Mouse (Mus musculus): Measurements from ENCODE around the gene Ppp1r18. TPM values are rescaled to one million over a fixed set of nuclear protein-coding genes. Genes with fewer than 3 reads are reported as not detected.

The Ppp1r18 gene
- total RNA-seq (2014; fragmentation: Nextera tagmentation) (11.9 and 13.3 TPM in 2 replicates), total RNA-seq (2017) (1.0 and 2.3 TPM in 2 replicates)

DNA sequence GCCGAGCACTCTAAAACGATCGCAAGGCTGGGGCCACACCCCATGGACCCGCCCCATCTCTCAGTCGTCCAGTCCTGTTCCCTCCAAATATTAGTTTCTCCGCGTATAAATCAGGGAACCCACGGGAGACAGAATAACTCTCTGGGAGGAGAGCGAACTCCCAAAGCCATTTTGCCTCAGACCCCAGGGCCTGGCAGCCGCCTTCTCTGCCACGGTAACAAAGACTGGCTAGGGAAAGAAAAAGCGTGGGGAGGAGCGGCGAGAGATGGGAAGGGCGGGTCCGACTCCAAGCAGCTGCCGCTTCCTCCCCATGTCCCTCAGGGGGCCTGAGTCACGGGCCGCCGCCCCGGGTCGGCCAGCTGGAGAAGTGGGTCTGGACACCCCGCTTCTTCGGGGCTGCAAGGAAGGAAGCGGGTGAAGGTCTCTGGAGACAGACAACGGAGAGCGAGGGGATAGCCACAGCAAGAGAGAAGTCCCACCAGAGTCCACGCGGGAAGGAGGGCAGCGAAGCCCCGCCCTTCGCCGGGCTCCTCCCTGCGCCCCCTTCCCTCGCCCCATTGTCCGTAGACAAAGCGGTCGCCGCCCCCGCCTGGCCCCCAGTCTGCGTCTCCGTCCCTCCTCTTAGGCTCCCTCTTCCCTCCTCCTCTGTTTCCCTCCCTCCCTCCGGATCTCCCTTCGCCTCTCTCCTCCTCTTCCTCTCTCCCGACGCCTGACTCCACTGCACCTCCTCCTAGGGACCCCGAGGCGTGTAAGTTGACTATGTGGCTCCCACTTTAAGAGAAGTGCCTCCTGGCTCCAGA, at the start of gene Ppp1r18:
Gene Ppp1r18 (plus strand): TSS at position 113 of the 800 bp plus-strand sequence.
- ATAC-seq (replicated peaks; ENCODE audit: low FRiP score, low TSS enrichment, poor library complexity, severe bottlenecking): no peak

DNA sequence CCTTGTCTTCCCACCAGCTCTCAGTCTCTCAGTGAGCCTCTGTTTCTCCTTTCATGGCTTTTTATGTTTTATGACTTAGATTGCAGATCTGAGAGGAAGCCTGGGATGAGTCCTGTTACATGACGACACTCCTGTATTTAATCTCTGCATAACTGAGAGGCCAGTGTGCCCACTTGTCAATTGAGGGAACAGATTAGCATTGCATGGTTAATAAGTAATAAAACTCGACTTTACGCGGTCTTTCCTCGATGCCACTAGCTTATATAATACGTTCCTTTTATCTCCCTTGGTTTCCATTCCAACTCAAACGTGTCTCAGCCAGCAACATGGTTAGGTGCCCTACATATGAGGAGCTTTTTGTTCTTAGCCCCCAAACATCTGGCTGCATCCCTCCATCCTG, 49.6 kb upstream of the Ppp1r18 start:
- ATAC-seq (replicated peaks; ENCODE audit: low FRiP score, low TSS enrichment, poor library complexity, severe bottlenecking): no peak

DNA sequence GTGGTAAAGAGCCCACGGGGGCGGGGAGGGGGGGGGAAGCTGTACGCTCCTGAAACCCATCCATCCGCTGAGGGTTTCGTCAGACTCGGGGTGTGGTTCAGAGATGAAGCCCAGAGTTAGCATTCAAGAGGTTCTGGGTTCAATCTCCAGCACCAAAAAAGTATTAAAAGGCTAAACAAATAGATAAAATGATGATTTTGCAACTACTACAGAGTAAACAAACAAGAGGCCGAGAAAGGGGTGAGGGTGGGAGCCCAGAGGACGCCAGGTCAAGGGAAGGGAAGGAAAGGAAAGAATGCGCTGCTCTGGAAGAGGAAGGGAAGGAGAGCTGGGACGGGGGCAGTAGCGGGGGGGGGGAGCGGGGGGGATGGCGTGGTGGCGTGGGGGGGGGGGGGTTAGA, 48.7 kb upstream of the Ppp1r18 start:
- ATAC-seq (replicated peaks; ENCODE audit: low FRiP score, low TSS enrichment, poor library complexity, severe bottlenecking): no peak

DNA sequence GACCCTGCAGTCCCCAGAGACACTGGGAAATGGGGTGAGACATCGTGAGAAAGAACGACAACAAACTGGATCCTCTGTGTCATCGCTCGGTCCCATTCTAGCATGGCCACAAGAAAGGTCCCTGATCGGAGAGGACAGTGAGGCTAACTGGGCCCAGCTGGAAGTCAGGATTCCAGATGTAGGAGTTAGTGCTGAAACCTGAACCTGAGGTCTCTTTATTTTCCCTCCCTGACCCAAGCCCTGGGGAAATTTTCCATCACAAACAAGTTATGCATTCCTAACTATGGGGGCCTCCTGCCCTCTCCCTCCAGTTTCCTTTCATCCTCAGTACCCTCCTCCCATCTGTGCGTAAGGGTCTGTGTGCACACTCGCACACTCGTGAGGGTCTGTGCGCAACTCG, 48.2 kb upstream of the Ppp1r18 start:
- ATAC-seq (replicated peaks; ENCODE audit: low FRiP score, low TSS enrichment, poor library complexity, severe bottlenecking): no peak

DNA sequence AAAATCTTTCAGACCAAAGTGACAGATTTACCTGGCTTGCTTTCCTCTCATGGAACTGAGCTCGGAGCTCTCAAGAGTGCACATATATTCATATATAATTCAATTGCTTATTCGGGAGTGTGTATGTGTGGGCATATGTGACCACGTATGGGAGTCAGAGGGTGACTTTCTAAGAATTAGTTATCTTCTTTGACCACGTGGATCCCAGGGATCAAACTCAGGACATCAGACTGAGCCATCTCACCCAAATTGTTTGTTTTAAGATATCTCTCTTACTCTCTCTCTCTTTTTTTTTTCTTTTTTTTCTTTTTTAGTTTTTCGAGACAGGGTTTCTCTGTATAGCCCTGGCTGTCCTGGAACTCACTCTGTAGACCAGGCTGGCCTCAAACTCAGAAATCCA, 45.3 kb upstream of the Ppp1r18 start:
- no peak for ATAC-seq (replicated peaks; ENCODE audit: low FRiP score, low TSS enrichment, poor library complexity, severe bottlenecking)

DNA sequence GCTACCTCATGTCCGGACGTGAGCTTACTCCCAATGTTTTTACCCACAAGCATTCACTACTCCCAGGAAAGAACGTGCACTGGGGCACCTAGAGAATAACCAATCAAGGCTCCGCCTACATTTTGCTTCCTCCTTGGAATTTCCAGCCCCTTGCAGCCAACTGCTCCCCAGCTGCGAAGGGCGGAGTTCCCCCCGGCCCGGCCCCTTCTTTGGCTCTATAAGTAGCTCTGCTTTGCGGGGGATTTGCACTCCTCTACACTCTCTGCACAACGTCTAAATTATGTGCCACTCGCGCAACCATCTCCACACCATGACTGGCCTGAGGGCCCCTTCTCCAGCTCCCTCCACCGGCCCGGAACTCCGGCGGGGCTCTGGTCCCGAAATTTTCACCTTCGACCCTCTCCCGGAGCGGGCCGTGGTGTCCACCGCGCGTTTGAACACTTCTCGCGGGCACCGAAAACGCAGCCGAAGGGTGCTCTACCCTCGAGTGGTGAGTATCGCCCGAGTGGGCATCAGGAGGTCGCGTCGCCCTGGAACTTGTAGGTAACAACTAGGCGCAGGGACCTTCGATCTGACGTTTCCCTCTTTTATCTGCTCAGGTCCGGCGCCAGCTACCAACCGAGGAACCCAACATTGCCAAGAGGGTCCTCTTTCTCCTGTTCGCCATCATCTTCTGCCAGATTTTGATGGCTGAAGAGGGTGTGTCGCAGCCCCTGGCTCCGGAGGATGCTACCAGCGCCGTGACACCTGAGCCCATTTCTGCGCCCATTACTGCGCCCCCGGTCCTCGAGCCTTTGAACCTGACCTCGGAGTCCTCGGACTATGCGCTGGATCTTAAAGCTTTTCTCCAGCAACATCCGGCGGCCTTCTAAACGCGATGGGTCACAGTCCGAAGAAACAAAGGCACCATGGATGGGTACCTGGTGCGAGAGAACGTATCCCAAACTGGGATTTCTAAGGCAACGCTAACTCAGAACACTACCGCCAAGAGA, 43.7 kb upstream of the Ppp1r18 start, which contains the start of gene Ier3:
Gene Ier3 (plus strand): TSS at position 246 of the 992 bp plus-strand sequence.
- ATAC-seq (replicated peaks; ENCODE audit: low FRiP score, low TSS enrichment, poor library complexity, severe bottlenecking): peak; percentile 18

DNA sequence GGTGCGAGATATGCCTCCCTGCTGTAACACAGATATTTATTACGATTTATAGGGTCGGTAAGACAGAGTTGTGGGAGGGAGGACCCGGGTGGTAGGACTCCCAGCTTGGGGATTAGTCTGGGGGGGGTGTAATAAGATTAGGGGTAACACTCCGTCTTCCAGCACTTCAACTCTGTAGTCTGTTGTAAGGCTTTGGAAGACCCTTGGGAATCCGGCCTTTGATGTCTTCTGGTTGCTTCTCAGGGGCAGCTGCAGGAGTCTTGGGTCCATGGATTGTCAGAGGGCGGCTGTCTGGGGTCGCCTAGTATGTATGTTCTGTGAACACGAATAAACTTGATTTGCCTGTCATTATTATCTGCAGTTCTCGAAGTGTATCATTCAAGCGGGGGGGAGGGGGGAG, 42.8 kb upstream of the Ppp1r18 start:
- ATAC-seq (replicated peaks; ENCODE audit: low FRiP score, low TSS enrichment, poor library complexity, severe bottlenecking): no peak; the same call in 1 of the 2 replicates

DNA sequence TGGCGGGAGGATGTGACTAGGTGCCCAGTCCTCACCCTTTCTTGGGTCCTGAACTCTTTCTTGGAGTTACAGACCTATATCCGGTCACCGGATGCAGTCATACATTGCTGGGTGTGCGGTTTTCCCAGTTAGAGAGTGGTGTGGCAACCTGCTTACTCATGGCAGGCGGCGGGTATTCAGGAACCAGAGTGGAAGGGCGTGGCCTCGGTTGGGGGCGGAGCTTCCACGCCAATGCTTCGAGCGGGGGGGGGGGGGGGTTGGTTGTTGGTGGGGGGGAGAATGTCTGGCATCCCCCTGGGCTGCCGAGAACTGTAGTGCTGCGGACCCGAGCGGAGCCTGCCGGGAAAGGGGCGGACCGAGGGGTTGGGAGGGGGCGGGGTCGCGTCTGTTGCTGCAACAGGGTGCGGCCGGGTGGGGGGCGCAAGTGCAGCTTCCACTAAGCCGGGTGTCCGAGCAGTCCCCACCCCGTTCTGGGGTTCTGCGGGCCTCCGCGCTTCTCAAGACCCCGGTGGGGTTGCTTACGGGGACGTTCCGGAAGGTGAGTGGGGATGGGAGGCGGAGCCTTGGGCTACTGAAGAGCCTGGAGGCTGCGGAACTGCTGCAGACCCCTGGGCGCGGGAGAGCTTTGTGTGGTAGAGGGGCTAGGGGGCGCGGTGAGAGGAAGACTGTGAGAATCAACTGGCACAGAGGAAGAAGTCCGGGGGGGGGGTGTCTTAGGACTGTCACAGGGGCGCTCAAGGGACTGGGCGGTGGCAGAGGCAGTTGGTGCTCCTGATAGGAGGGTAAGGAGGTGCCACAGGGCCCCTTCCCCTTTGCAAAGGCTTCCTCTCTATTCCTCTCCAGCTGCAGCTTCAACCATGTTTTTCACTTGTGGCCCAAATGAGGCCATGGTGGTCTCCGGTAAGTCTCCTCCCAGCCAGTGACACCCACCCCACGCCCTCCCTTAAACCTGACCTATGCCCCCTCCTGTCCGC, 42.1 kb upstream of the Ppp1r18 start, which contains the start of gene Flot1:
Gene Flot1 (plus strand): TSS at position 267 of the 974 bp plus-strand sequence.
- peak; percentile 74 for ATAC-seq (replicated peaks; ENCODE audit: low FRiP score, low TSS enrichment, poor library complexity, severe bottlenecking)

DNA sequence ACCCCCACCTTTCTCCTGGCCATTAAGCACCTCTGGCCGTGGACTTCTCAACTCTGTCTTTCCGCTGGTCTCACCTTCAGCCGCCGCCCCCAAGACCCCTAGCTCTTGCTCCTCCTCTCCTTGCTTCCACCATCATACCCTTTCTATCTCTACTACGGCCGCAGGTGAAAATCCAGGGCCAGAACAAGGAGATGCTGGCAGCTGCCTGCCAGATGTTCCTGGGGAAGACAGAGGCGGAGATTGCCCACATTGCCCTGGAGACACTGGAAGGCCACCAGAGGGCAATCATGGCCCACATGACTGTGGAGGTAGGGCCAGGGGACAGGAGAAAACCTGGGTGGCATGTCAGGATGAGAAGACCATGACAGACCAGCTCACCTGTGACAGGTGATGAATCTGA, 41.0 kb upstream of the Ppp1r18 start:
- ATAC-seq (replicated peaks; ENCODE audit: low FRiP score, low TSS enrichment, poor library complexity, severe bottlenecking): no peak

DNA sequence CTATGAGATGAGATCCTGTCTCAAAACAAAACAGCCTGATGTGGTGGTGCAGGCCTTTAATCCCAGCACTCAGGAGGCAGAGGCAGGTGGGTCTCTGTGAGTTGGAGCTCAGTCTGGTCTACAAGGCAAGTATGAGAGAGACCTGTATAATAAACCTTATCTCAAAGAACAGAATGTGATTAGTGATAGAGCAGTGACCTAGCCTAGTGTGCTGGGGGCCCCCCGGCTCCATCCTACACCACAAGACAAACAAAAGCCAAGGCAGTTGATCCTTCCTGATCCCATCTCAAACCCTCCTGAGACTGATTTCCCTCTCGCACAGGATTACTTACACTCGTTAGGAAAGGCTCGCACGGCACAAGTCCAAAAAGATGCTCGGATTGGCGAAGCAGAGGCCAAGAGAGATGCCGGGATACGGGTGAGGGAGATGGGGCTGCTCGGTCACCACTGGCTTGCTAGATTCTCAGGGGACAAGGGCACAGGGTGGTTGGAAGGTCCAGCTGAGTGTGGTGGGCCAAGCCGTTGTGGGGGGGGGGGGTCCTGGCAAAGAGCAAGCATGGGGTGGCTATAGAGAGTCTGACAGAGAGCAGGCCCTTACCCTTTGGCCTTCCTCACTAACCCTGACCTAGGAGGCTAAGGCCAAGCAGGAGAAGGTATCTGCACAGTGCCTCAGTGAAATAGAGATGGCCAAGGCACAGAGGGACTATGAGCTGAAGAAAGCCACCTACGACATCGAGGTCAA, 40.1 kb upstream of the Ppp1r18 start:
- no peak for ATAC-seq (replicated peaks; ENCODE audit: low FRiP score, low TSS enrichment, poor library complexity, severe bottlenecking)

DNA sequence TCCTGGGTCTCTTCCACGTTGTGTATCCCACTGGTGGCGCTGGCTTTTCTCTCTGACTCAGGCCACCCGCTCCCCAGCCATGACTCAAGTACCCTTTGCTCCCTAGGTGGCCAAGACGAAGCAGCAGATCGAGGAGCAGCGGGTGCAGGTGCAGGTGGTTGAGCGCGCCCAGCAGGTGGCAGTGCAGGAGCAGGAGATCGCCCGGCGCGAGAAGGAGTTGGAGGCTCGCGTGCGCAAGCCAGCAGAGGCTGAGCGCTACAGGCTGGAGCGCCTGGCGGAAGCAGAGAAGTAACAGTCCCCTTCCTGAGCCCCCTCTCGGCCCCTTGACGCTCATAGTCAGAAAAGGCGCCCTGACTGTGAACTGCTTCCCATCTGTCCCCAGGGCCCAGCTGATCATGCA, 35.7 kb upstream of the Ppp1r18 start:
- ATAC-seq (replicated peaks; ENCODE audit: low FRiP score, low TSS enrichment, poor library complexity, severe bottlenecking): peak; percentile 90

DNA sequence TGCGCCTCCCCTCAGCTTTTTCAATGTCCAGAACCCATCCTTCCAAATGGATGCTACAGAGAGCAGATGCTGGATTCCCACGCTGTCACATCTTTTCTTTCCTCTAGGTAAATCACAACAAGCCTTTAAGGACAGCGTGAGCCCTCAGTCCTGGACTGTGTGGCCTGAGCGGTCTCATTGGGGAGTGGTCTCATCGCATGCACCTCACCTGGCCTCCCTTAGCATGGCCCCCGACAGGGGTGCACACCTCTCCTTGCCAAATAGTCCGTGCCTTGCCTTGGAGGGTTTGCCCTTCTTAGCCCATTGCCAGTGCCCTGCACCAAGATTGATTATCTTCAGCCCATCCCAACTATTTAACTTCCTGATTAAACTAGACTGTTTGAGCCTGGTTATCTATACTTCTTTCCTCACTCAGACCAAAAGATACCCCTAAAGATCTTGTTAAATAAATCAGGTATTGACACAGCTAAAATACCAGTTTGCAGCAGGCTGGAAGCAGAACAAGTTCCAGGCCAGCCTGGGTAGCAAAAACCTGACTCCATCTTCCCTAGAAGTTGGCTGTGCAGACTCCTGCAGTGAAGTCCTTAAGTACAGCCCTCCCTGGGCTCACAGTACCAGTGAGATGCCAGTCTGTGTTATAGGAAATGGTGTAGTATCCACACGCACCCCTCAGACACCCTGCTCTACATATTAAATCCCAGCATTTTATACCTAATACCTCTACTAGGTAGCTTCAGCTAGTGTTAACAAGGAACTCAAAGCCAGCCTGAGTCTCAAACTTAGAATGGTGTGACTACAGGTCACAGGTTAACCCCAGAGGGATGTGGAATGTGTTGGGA, 32.8 kb upstream of the Ppp1r18 start:
- ATAC-seq (replicated peaks; ENCODE audit: low FRiP score, low TSS enrichment, poor library complexity, severe bottlenecking): no peak

DNA sequence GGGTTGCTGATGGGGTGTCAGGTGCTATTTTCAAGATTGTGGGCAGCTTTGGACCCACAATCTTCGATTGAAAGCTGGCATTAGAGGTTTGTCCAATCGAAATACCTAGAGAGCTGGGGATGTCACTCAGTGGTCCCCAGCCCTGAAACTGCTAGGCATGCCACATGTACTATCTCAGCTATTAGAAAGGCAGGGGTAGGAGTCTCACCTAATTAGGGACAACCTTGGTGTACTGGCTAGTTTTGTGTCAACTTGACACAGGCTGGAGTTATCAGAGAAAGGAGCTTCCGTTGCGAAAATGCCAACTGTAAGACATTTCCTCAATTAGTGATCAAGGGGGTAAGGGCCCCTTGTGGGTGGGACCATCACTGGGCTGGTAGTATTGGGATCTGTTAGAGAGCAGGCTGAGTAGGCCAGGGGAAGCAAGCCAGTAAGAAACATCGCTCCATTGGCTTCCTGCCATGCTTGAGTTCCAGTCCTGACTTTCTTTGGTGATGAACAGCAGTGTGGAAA, 32.1 kb upstream of the Ppp1r18 start:
- no peak for ATAC-seq (replicated peaks; ENCODE audit: low FRiP score, low TSS enrichment, poor library complexity, severe bottlenecking)

DNA sequence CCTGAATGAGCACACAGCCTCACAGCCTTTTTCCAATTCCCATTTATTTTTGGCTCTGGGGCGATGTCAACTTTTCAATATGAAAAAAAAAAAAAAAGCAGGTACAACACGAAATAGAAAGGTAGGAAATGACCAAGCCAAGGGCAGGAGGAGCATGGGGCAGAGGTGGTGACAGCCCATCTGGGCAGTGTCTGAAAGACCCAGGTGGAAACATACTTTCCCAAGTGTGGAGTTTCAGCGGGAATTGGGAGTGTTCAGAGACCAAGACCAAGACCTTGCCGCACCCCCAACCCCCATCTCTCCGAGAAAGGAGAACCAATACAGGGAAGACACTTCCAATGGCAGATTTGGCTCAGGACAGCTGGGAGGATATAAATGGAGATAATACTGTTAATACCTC, 31.5 kb upstream of the Ppp1r18 start:
- no peak for ATAC-seq (replicated peaks; ENCODE audit: low FRiP score, low TSS enrichment, poor library complexity, severe bottlenecking)

DNA sequence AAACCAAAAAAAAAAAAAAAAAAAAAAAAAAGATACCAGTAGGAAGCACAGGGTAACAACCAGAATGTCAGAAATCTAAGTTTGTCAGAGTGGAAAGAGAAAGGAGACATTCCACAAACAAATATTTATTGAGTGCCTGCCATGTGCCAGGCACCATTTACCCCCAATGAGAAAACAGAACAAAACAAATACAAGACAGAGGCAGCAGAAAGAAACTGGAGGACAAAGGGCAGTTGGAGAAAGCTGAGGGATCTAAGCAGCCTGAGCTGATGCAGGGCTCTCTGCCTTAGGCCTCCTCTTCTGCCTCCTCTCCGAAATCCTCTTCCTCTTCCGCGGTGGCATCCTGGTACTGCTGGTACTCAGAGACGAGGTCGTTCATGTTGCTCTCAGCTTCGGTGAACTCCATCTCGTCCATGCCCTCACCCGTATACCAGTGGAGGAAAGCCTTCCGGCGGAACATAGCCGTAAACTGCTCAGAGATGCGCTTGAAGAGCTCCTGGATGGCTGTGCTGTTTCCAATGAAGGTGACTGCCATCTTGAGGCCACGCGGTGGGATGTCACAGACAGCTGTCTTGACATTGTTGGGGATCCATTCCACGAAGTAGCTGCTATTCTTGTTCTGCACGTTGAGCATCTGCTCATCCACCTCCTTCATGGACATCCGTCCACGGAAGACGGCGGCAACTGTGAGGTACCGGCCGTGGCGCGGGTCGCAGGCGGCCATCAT, 30.5 kb upstream of the Ppp1r18 start:
- ATAC-seq (replicated peaks; ENCODE audit: low FRiP score, low TSS enrichment, poor library complexity, severe bottlenecking): no peak

DNA sequence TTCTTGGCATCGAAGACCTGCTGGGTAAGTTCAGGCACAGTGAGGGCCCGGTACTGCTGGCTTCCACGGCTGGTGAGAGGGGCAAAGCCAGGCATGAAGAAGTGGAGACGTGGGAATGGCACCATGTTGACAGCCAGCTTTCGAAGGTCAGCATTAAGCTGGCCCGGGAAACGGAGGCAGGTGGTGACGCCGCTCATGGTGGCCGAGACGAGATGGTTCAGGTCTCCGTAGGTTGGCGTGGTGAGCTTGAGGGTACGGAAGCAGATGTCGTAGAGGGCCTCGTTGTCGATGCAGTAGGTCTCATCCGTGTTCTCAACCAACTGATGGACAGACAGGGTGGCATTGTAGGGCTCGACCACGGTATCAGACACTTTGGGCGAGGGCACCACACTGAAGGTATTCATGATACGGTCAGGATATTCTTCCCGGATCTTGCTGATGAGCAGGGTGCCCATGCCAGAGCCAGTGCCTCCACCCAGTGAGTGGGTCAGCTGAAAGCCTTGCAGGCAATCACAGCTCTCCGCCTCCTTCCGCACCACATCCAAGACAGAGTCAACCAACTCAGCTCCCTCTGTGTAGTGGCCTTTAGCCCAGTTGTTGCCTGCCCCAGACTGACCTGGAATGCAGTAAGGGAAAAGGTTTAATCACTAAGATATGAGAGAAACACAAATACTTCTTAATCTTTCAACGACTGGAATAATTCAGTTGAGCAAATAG, 29.8 kb upstream of the Ppp1r18 start:
- no peak for ATAC-seq (replicated peaks; ENCODE audit: low FRiP score, low TSS enrichment, poor library complexity, severe bottlenecking)

Data from megakaryocyte-erythroid progenitor cell, adult 5-6 weeks (primary cell).